Mouse (Mus musculus) testis, postnatal 10 days (tissue): ENCODE results near the gene Plekha6.

Experiments
- DNase-seq: peaks from one replicate; pipeline ENCODE4 v3.0.0; 2021; ENCODE audit warnings: low spot score

The Plekha6 gene

GRCm38 (mm10) chr1:133182706-133183095, 18.7 kb downstream of the Plekha6 start:
- no peak for DNase-seq

GRCm38 (mm10) chr1:133183141-133183925, 19.3 kb downstream of the Plekha6 start:
- no peak for DNase-seq

- no peak for DNase-seq
Observed at GRCm38 (mm10) chr1:133187948-133188680, 24.1 kb downstream of the Plekha6 start.

- DNase-seq = no peak
Observed at GRCm38 (mm10) chr1:133188719-133189118, 24.7 kb downstream of the Plekha6 start.

GRCm38 (mm10) chr1:133189471-133189870, 25.5 kb downstream of the Plekha6 start:
- no peak for DNase-seq

- no peak for DNase-seq
Observed at GRCm38 (mm10) chr1:133190550-133190949, 26.5 kb downstream of the Plekha6 start.

GRCm38 (mm10) chr1:133196181-133196580, 32.2 kb downstream of the Plekha6 start:
- no peak for DNase-seq

GRCm38 (mm10) chr1:133197266-133197665, 33.3 kb downstream of the Plekha6 start:
- DNase-seq = no peak

- DNase-seq = no peak
Observed at GRCm38 (mm10) chr1:133199706-133200105, 35.7 kb downstream of the Plekha6 start.

- DNase-seq = no peak
Observed at GRCm38 (mm10) chr1:133201499-133201898, 37.5 kb downstream of the Plekha6 start.

- no peak for DNase-seq
Observed at GRCm38 (mm10) chr1:133203701-133204100, 39.7 kb downstream of the Plekha6 start.

- no peak for DNase-seq
Observed at GRCm38 (mm10) chr1:133204341-133204849, 40.4 kb downstream of the Plekha6 start.

GRCm38 (mm10) chr1:133204985-133205384, 41.0 kb downstream of the Plekha6 start:
- DNase-seq = no peak

GRCm38 (mm10) chr1:133208086-133208815, 44.2 kb downstream of the Plekha6 start:
- no peak for DNase-seq

GRCm38 (mm10) chr1:133209036-133209435, 45.0 kb downstream of the Plekha6 start:
- DNase-seq = no peak

GRCm38 (mm10) chr1:133209482-133209881, 45.5 kb downstream of the Plekha6 start:
- DNase-seq = no peak

- DNase-seq = peak; percentile 59
Observed at GRCm38 (mm10) chr1:133209901-133210516, 46.0 kb downstream of the Plekha6 start.

GRCm38 (mm10) chr1:133210766-133211165, 46.8 kb downstream of the Plekha6 start:
- peak; percentile 68 for DNase-seq

- DNase-seq = no peak
Observed at GRCm38 (mm10) chr1:133212273-133212672, 48.3 kb downstream of the Plekha6 start.

GRCm38 (mm10) chr1:133213098-133213497, 49.1 kb downstream of the Plekha6 start:
- no peak for DNase-seq

- DNase-seq = no peak
Observed at GRCm38 (mm10) chr1:133213901-133214300, 49.9 kb downstream of the Plekha6 start.
